In the genomic region with DNA sequence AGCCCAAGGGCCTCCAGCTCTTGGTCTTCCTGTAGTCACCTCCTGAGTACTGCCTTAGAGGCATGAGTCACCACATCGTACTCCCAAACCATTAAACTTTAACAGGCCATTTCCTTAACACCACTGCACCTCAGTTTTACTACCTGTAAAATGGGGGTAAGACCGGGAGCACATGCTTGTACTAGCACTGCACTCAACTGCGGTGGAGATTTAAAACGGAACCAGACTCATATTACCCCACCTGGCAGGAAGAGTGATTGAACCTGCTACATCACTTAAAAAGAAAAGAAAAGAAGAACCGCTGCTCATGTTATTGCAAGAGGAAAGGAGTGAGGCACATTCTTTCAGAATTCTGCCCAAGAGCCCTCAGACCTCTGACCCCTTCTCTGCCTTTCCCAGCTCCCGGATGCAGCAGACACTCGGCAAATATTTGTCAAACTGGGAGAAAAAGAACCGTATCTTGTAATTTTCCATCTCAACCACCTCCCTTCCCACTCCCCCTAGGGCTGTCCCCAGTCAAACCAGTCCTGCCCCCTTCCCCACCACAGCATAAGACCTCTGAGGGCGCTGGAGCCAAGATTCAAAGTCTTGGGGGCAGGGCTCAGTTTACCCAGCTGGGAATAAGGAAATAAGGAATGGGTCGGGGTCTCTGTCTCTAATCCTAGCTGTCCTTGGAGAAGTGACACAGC, we compare ENCODE assay signal across 8 mouse cellular contexts. TPM values are rescaled to one million over a fixed set of nuclear protein-coding genes. Genes with fewer than 3 reads are reported as not detected.
DNase-seq lines count a peak whose midpoint lies in the region; ATAC-seq and TF ChIP-seq lines count a peak whose summit lies in the region.

No protein-coding gene starts in this region.

- peak overlapping the region; percentile 97 for H3K4me2 ChIP-seq in hindbrain, embryonic 13.5 days
- peak overlapping the region; percentile 100 for H3K4me2 ChIP-seq in liver, embryonic 14.5 days (ENCODE audit: low read depth)
- peak overlapping the region; percentile 94 for H3K4me2 ChIP-seq in neural tube, embryonic 14.5 days (ENCODE audit: low read depth, low read length)

- no peaks in the 10 kb centered on the region for H3K27me3 ChIP-seq in cerebellum, adult 2 months (ENCODE audit: control insufficient read depth, insufficient read depth, low read length)
- H3K27me3 ChIP-seq in hindbrain, embryonic 13.5 days, result 0 out of 2 replicates have a peak, but pooled peaks cover 2% of the 10 kb centered on the region
- H3K27me3 ChIP-seq in liver, embryonic 14.5 days (ENCODE audit: control insufficient read depth, insufficient read depth, low read length), result no peaks in the 10 kb centered on the region
- H3K27me3 ChIP-seq in neural tube, embryonic 14.5 days (ENCODE audit: control insufficient read depth, insufficient read depth, low read length), result no peaks in the 10 kb centered on the region

- H3K4me1 ChIP-seq in cerebellum, adult 2 months (ENCODE audit: control insufficient read depth, insufficient read depth, low read length), result peaks cover 37% of the 10 kb centered on the region
- peaks cover 44% of the 10 kb centered on the region for H3K4me1 ChIP-seq in hindbrain, embryonic 13.5 days (replicated peaks)
- peaks cover 56 to 58% of the 10 kb centered on the region in 2 experiments for H3K4me1 ChIP-seq in liver, embryonic 14.5 days (replicated peaks; ENCODE audit: control insufficient read depth in 2 of 2, insufficient read depth in 2 of 2, low read length in 1 of 2)
- peaks cover 19% of the 10 kb centered on the region for H3K4me1 ChIP-seq in neural tube, embryonic 14.5 days (ENCODE audit: control insufficient read depth, insufficient read depth, low read length)

- no peaks in the 10 kb centered on the region for H3K9me3 ChIP-seq in hindbrain, embryonic 13.5 days
- H3K9me3 ChIP-seq in liver, embryonic 14.5 days (ENCODE audit: control insufficient read depth, low read length), result no peaks in the 10 kb centered on the region
- H3K9me3 ChIP-seq in neural tube, embryonic 14.5 days (ENCODE audit: control insufficient read depth, low read length), result no peaks in the 10 kb centered on the region

- H3K9ac ChIP-seq in hindbrain, embryonic 13.5 days, result peak overlapping the region; percentile 95
- H3K9ac ChIP-seq in liver, embryonic 14.5 days (replicated peaks), result peak overlapping the region; percentile 97
- H3K9ac ChIP-seq in neural tube, embryonic 14.5 days (replicated peaks; ENCODE audit: low read depth, low read length), result peak overlapping the region; percentile 41

- no peak for TF ChIP-seq EP300 in liver, embryonic 14.5 days (IDR thresholded peaks at IDR 0.05; ENCODE audit: low read depth)

- WGBS in cerebellum, adult 2 months, result 62% methylated on average over 10 of the region's 10 CpGs
- 60% methylated on average over 10 of the region's 10 CpGs for WGBS in hindbrain, embryonic 13.5 days
- WGBS in liver, embryonic 14.5 days (ENCODE audit: insufficient replicate concordance), result 33% methylated on average over 10 of the region's 10 CpGs
- WGBS in neural tube, embryonic 14.5 days, result 53% methylated on average over 10 of the region's 10 CpGs

- no peak for TF ChIP-seq CTCF in cerebellum, adult 2 months (IDR thresholded peaks at IDR 0.05; ENCODE audit: borderline replicate concordance, insufficient read depth, low read depth, low read length)
- no peak for TF ChIP-seq CTCF in liver, embryonic 14.5 days (IDR thresholded peaks at IDR 0.05; ENCODE audit: low read depth)

- intact Hi-C loops in left cerebral cortex, postnatal 4 days (cut with DNase I), result no loop called here

- peaks cover 8% of the 10 kb centered on the region for H3K36me3 ChIP-seq in hindbrain, embryonic 13.5 days
- H3K36me3 ChIP-seq in liver, embryonic 14.5 days (replicated peaks; ENCODE audit: control insufficient read depth, insufficient read depth, low read depth), result peaks cover 4% of the 10 kb centered on the region
- peaks cover 5% of the 10 kb centered on the region; the same call in 1 of the 2 replicates for H3K36me3 ChIP-seq in neural tube, embryonic 14.5 days (ENCODE audit: control insufficient read depth, insufficient read depth, low read length)

- H3K4me3 ChIP-seq in cerebellum, adult 2 months (replicated peaks; ENCODE audit: insufficient read depth, low read depth, low read length), result peak overlapping the region; percentile 58
- H3K4me3 ChIP-seq in hindbrain, embryonic 13.5 days, result peak overlapping the region; percentile 96
- H3K4me3 ChIP-seq in liver, embryonic 14.5 days (ENCODE audit: insufficient read depth in 1 of 2, low read depth in 2 of 2, low read length in 2 of 2), result peak overlapping the region; percentile 93 to 98
- peak overlapping the region; percentile 89 for H3K4me3 ChIP-seq in neural tube, embryonic 14.5 days (ENCODE audit: low read depth, low read length)

- peak overlapping the region; percentile 37; the same call in 1 of the 2 replicates for H3K27ac ChIP-seq in cerebellum, adult 2 months (ENCODE audit: insufficient read depth, low read length)
- H3K27ac ChIP-seq in hindbrain, embryonic 13.5 days, result peak overlapping the region; percentile 86; the same call in 1 of the 2 replicates
- peak overlapping the region; percentile 94 for H3K27ac ChIP-seq in liver, embryonic 14.5 days
- peak overlapping the region; percentile 34; the same call in 1 of the 2 replicates for H3K27ac ChIP-seq in neural tube, embryonic 14.5 days (ENCODE audit: low read depth, low read length)

- no peak for TF ChIP-seq POLR2A in cerebellum, adult 2 months (IDR thresholded peaks at IDR 0.05; ENCODE audit: borderline replicate concordance, insufficient read depth, low read length)

- DNase-seq in cerebellum, adult 2 months, result no peak
- DNase-seq in cerebellum, adult 18-20 months, result no peak
- DNase-seq in T-cell, adult 2 months (ENCODE audit: low spot score), result peak; percentile 50
- no peak for DNase-seq in liver, embryonic 14.5 days (ENCODE audit: low read depth in 3 of 3, low spot score in 3 of 3)
- no peak for DNase-seq in cerebellum, postnatal 10 days
- no peak for DNase-seq in left cerebral cortex, postnatal 4 days

- no peak for ATAC-seq in hindbrain, embryonic 13.5 days (ENCODE audit: low FRiP score)
- ATAC-seq in liver, embryonic 14.5 days (ENCODE audit: insufficient read depth), result no peak
- no peak for ATAC-seq in neural tube, embryonic 14.5 days (ENCODE audit: low read depth)

RNA-seq across cellular contexts. Expression of gene Vasp, which starts 2.5 kb away (rescaled TPM):
- polyA plus RNA-seq in cerebellum, adult 2 months (2012; rRNA removed), result 30.8 and 32.9 TPM in 2 replicates
- 38.5 and 39.7 TPM in 2 replicates for polyA plus RNA-seq in hindbrain, embryonic 13.5 days (2015; fragmentation: Nextera tagmentation; extraction: Ambion mirVana)
- 35.3 and 39.9 TPM in 2 replicates for polyA plus RNA-seq in liver, embryonic 14.5 days (2012; rRNA removed)
- polyA plus RNA-seq in liver, embryonic 14.5 days (2014; fragmentation: Nextera tagmentation; extraction: Ambion mirVana), result 25.5 and 31.0 TPM in 2 replicates
- 17.4 and 40.9 TPM in 2 replicates for polyA plus RNA-seq in neural tube, embryonic 14.5 days (2014; fragmentation: Nextera tagmentation; extraction: Ambion mirVana)
- total RNA-seq in left cerebral cortex, postnatal 4 days (2021), result 10 to 100 TPM; 45.3 to 46.6 TPM

RNA-seq across cellular contexts. Expression of gene Ppm1n, which starts 10.7 kb away (rescaled TPM):
- polyA plus RNA-seq in cerebellum, adult 2 months (2012; rRNA removed), result 1.1 and 2.0 TPM in 2 replicates
- polyA plus RNA-seq in hindbrain, embryonic 13.5 days (2015; fragmentation: Nextera tagmentation; extraction: Ambion mirVana), result 0.49 and 0.69 TPM in 2 replicates
- polyA plus RNA-seq in liver, embryonic 14.5 days (2012; rRNA removed), result 0.04 TPM in 1 of 2 replicates, not detected in the other
- polyA plus RNA-seq in liver, embryonic 14.5 days (2014; fragmentation: Nextera tagmentation; extraction: Ambion mirVana), result not detected in 2 replicates
- 0.66 and 0.75 TPM in 2 replicates for polyA plus RNA-seq in neural tube, embryonic 14.5 days (2014; fragmentation: Nextera tagmentation; extraction: Ambion mirVana)
- under 1 TPM; 0.60 to 0.64 TPM for total RNA-seq in left cerebral cortex, postnatal 4 days (2021)

RNA-seq across cellular contexts. Expression of gene Rtn2, which starts 13.3 kb away (rescaled TPM):
- polyA plus RNA-seq in cerebellum, adult 2 months (2012; rRNA removed), result 96.9 and 101 TPM in 2 replicates
- polyA plus RNA-seq in hindbrain, embryonic 13.5 days (2015; fragmentation: Nextera tagmentation; extraction: Ambion mirVana), result 101 and 104 TPM in 2 replicates
- 2.9 and 4.1 TPM in 2 replicates for polyA plus RNA-seq in liver, embryonic 14.5 days (2012; rRNA removed)
- polyA plus RNA-seq in liver, embryonic 14.5 days (2014; fragmentation: Nextera tagmentation; extraction: Ambion mirVana), result 2.6 and 3.0 TPM in 2 replicates
- 115 and 118 TPM in 2 replicates for polyA plus RNA-seq in neural tube, embryonic 14.5 days (2014; fragmentation: Nextera tagmentation; extraction: Ambion mirVana)
- 100 to 1,000 TPM; 154 to 161 TPM for total RNA-seq in left cerebral cortex, postnatal 4 days (2021)

RNA-seq across cellular contexts. Expression of gene Fosb, which starts 40.7 kb away (rescaled TPM):
- polyA plus RNA-seq in cerebellum, adult 2 months (2012; rRNA removed), result 0.67 and 0.71 TPM in 2 replicates
- polyA plus RNA-seq in hindbrain, embryonic 13.5 days (2015; fragmentation: Nextera tagmentation; extraction: Ambion mirVana), result 0.06 and 0.08 TPM in 2 replicates
- polyA plus RNA-seq in liver, embryonic 14.5 days (2012; rRNA removed), result 0.03 and 0.04 TPM in 2 replicates
- polyA plus RNA-seq in liver, embryonic 14.5 days (2014; fragmentation: Nextera tagmentation; extraction: Ambion mirVana), result not detected in 2 replicates
- polyA plus RNA-seq in neural tube, embryonic 14.5 days (2014; fragmentation: Nextera tagmentation; extraction: Ambion mirVana), result not detected in 2 replicates
- 1 to 10 TPM; 1.2 to 1.3 TPM for total RNA-seq in left cerebral cortex, postnatal 4 days (2021)

RNA-seq across cellular contexts. Expression of gene Opa3, which starts 41.0 kb away (rescaled TPM):
- polyA plus RNA-seq in cerebellum, adult 2 months (2012; rRNA removed), result 39.1 and 40.1 TPM in 2 replicates
- 36.9 and 37.1 TPM in 2 replicates for polyA plus RNA-seq in hindbrain, embryonic 13.5 days (2015; fragmentation: Nextera tagmentation; extraction: Ambion mirVana)
- polyA plus RNA-seq in liver, embryonic 14.5 days (2012; rRNA removed), result 8.3 and 9.1 TPM in 2 replicates
- polyA plus RNA-seq in liver, embryonic 14.5 days (2014; fragmentation: Nextera tagmentation; extraction: Ambion mirVana), result 12.8 and 14.6 TPM in 2 replicates
- 36.6 and 37.6 TPM in 2 replicates for polyA plus RNA-seq in neural tube, embryonic 14.5 days (2014; fragmentation: Nextera tagmentation; extraction: Ambion mirVana)
- 10 to 100 TPM; 33.8 to 35.0 TPM for total RNA-seq in left cerebral cortex, postnatal 4 days (2021)

Comparison
In these comparisons a context has a peak if more than half of its experiments do, and no peak if none do; other contexts are left out.
1. H3K27ac ChIP-seq: peak in every context shown above with its lines; median percentile 94 in liver, embryonic 14.5 days; 86 in hindbrain, embryonic 13.5 days; 37 in cerebellum, adult 2 months; 34 in neural tube, embryonic 14.5 days.
2. H3K9ac ChIP-seq: peak in every context shown above with its lines; median percentile 97 in liver, embryonic 14.5 days; 95 in hindbrain, embryonic 13.5 days; 41 in neural tube, embryonic 14.5 days.
3. RNA of gene Rtn2, which starts 13.3 kb away (polyA plus RNA-seq): 115 to 118 TPM in neural tube, embryonic 14.5 days, 96.9 to 101 TPM in cerebellum, adult 2 months and 101 to 104 TPM in hindbrain, embryonic 13.5 days; 2.6 to 4.1 TPM in liver, embryonic 14.5 days; every median in the first group is over 10 times any median in the second.
4. Peak in every context shown above with its lines, with median percentiles within 50 percentile points of each other: H3K4me3 ChIP-seq and H3K4me2 ChIP-seq.